Mouse (Mus musculus): Measurements from ENCODE around the gene Pim2. TPM values are rescaled to one million over a fixed set of nuclear protein-coding genes. Genes with fewer than 3 reads are reported as not detected.
"Not testable (repeated sequence)": the region's sequence is repeated elsewhere in the genome, so short reads cannot be mapped to it uniquely, and the experiment has no call there.

The Pim2 gene
- polyA plus RNA-seq, 1 experiment, result 3.0 TPM

GRCm38 (mm10) chrX:7907735-7908134 lies 29.7 kb downstream of the Pim2 start, which contains the start of gene Gm10491:
TSS of gene Gm10491 (minus strand) at chrX:7907835.
- no peak within 1 kb of the TSS for H3ac ChIP-seq (ENCODE audit: control insufficient read depth, insufficient read length)
- no peak for TF ChIP-seq MAX (IDR thresholded peaks at IDR 0.05; ENCODE audit: low read depth)
- TF ChIP-seq POLR2A (IDR thresholded peaks at IDR 0.05; ENCODE audit: insufficient read length, low read depth), result no peak
- no peak for TF ChIP-seq TCF12 (IDR thresholded peaks at IDR 0.05; ENCODE audit: insufficient read depth, poor library complexity, severe bottlenecking)
- TF ChIP-seq SRF (IDR thresholded peaks at IDR 0.05; ENCODE audit: control insufficient read depth, insufficient read length, low read depth), result no peak
- no peak for TF ChIP-seq MYOD1 (IDR thresholded peaks at IDR 0.05; ENCODE audit: control insufficient read depth in 1 of 3, insufficient read length in 2 of 3, low read depth in 2 of 3)
- no peak for TF ChIP-seq CEBPB (IDR thresholded peaks at IDR 0.05; ENCODE audit: insufficient read depth, poor library complexity, severe bottlenecking)
- TF ChIP-seq E2F4 (IDR thresholded peaks at IDR 0.05; ENCODE audit: insufficient read depth), result no peak
- no peak for TF ChIP-seq POLR2AphosphoS2 (IDR thresholded peaks at IDR 0.05; ENCODE audit: insufficient read length, low read depth)
- TF ChIP-seq TCF3 (IDR thresholded peaks at IDR 0.05; ENCODE audit: insufficient read length, low read depth), result no peak
- no peak for TF ChIP-seq MYOG (IDR thresholded peaks at IDR 0.05; ENCODE audit: control insufficient read depth in 1 of 3, insufficient read depth in 1 of 3, insufficient read length in 2 of 3, low read depth in 2 of 3)
- no peak for TF ChIP-seq USF1 (IDR thresholded peaks at IDR 0.05; ENCODE audit: low read depth)
- TF ChIP-seq REST (IDR thresholded peaks at IDR 0.05; ENCODE audit: insufficient read depth, insufficient read length), result no peak

GRCm38 (mm10) chrX:7909242-7909641 lies 31.2 kb downstream of the Pim2 start, which contains the start of gene Gm10490:
TSS of gene Gm10490 (plus strand) at chrX:7909542.
- H3K79me2 ChIP-seq (ENCODE audit: control insufficient read depth, insufficient read depth); H3K36me3 ChIP-seq (ENCODE audit: control insufficient read depth, insufficient read depth); H3K4me3 ChIP-seq; H3K27me3 ChIP-seq (ENCODE audit: control insufficient read depth, insufficient read depth, insufficient read length); H3K4me2 ChIP-seq (ENCODE audit: low read depth); H3ac ChIP-seq (ENCODE audit: control insufficient read depth, insufficient read length): not testable (repeated sequence)

More at GRCm38 (mm10) chrX:7907735-7908134, 29.7 kb downstream of the Pim2 start, which contains the start of gene Gm10491:
- Histone ChIP-seq H3K27me3 (ENCODE audit: control insufficient read depth, insufficient read depth, insufficient read length) (no peaks in the 10 kb centered on the region), H3K79me2 (ENCODE audit: control insufficient read depth, insufficient read depth) (no peaks in the 10 kb centered on the region), H3K4me2 (ENCODE audit: low read depth) (no peak within 1 kb of the TSS), H3K36me3 (ENCODE audit: control insufficient read depth, insufficient read depth) (no peaks in the 10 kb centered on the region), H3K4me3 (no peak within 1 kb of the TSS)

- Histone ChIP-seq H3K4me2 (ENCODE audit: low read depth) (no peak overlapping the region), H3K79me2 (ENCODE audit: control insufficient read depth, insufficient read depth) (no peaks in the 10 kb centered on the region), H3K27me3 (ENCODE audit: control insufficient read depth, insufficient read depth, insufficient read length) (no peaks in the 10 kb centered on the region), H3K36me3 (ENCODE audit: control insufficient read depth, insufficient read depth) (no peaks in the 10 kb centered on the region), H3K4me3 (no peak overlapping the region), H3ac (ENCODE audit: control insufficient read depth, insufficient read length) (no peak overlapping the region)
- no peak for TF ChIP-seq MYOD1 (IDR thresholded peaks at IDR 0.05; ENCODE audit: control insufficient read depth in 1 of 3, insufficient read length in 2 of 3, low read depth in 2 of 3)
- no peak for TF ChIP-seq MAX (IDR thresholded peaks at IDR 0.05; ENCODE audit: low read depth)
- no peak for TF ChIP-seq USF1 (IDR thresholded peaks at IDR 0.05; ENCODE audit: low read depth)
- no peak for TF ChIP-seq POLR2A (IDR thresholded peaks at IDR 0.05; ENCODE audit: insufficient read length, low read depth)
- TF ChIP-seq E2F4 (IDR thresholded peaks at IDR 0.05; ENCODE audit: insufficient read depth), result no peak
- TF ChIP-seq MYOG (IDR thresholded peaks at IDR 0.05; ENCODE audit: control insufficient read depth in 1 of 3, insufficient read depth in 1 of 3, insufficient read length in 2 of 3, low read depth in 2 of 3), result no peak
- no peak for TF ChIP-seq TCF3 (IDR thresholded peaks at IDR 0.05; ENCODE audit: insufficient read length, low read depth)
- TF ChIP-seq POLR2AphosphoS2 (IDR thresholded peaks at IDR 0.05; ENCODE audit: insufficient read length, low read depth), result no peak
- no peak for TF ChIP-seq CEBPB (IDR thresholded peaks at IDR 0.05; ENCODE audit: insufficient read depth, poor library complexity, severe bottlenecking)
- no peak for TF ChIP-seq TCF12 (IDR thresholded peaks at IDR 0.05; ENCODE audit: insufficient read depth, poor library complexity, severe bottlenecking)
Observed at GRCm38 (mm10) chrX:7910473-7910872, 32.4 kb downstream of the Pim2 start.

GRCm38 (mm10) chrX:7915669-7916068 lies 37.6 kb downstream of the Pim2 start:
- H3K27me3 ChIP-seq (ENCODE audit: control insufficient read depth, insufficient read depth, insufficient read length); H3K36me3 ChIP-seq (ENCODE audit: control insufficient read depth, insufficient read depth); H3K79me2 ChIP-seq (ENCODE audit: control insufficient read depth, insufficient read depth); H3K4me3 ChIP-seq; H3K4me2 ChIP-seq (ENCODE audit: low read depth); H3ac ChIP-seq (ENCODE audit: control insufficient read depth, insufficient read length): not testable (repeated sequence)

GRCm38 (mm10) chrX:7917960-7918359 lies 39.9 kb downstream of the Pim2 start:
- not testable (repeated sequence) for H3ac ChIP-seq (ENCODE audit: control insufficient read depth, insufficient read length); H3K4me2 ChIP-seq (ENCODE audit: low read depth); H3K36me3 ChIP-seq (ENCODE audit: control insufficient read depth, insufficient read depth); H3K79me2 ChIP-seq (ENCODE audit: control insufficient read depth, insufficient read depth); H3K4me3 ChIP-seq
- peaks cover 12% of the 10 kb centered on the region for H3K27me3 ChIP-seq (ENCODE audit: control insufficient read depth, insufficient read depth, insufficient read length)

- Histone ChIP-seq H3K79me2 (ENCODE audit: control insufficient read depth, insufficient read depth) (no peaks in the 10 kb centered on the region), H3K4me3 (no peak within 1 kb of the TSS), H3K36me3 (ENCODE audit: control insufficient read depth, insufficient read depth) (no peaks in the 10 kb centered on the region), H3K27me3 (ENCODE audit: control insufficient read depth, insufficient read depth, insufficient read length) (peaks cover 22% of the 10 kb centered on the region), H3ac (ENCODE audit: control insufficient read depth, insufficient read length) (no peak within 1 kb of the TSS), H3K4me2 (ENCODE audit: low read depth) (no peak within 1 kb of the TSS)
- TF ChIP-seq MYOD1 (IDR thresholded peaks at IDR 0.05; ENCODE audit: control insufficient read depth in 1 of 3, insufficient read length in 2 of 3, low read depth in 2 of 3) (no peak), REST (IDR thresholded peaks at IDR 0.05; ENCODE audit: insufficient read depth, insufficient read length) (no peak), MAX (IDR thresholded peaks at IDR 0.05; ENCODE audit: low read depth) (no peak), TCF3 (IDR thresholded peaks at IDR 0.05; ENCODE audit: insufficient read length, low read depth) (no peak), SRF (IDR thresholded peaks at IDR 0.05; ENCODE audit: control insufficient read depth, insufficient read length, low read depth) (no peak), E2F4 (IDR thresholded peaks at IDR 0.05; ENCODE audit: insufficient read depth) (no peak), USF1 (IDR thresholded peaks at IDR 0.05; ENCODE audit: low read depth) (no peak), TCF12 (IDR thresholded peaks at IDR 0.05; ENCODE audit: insufficient read depth, poor library complexity, severe bottlenecking) (no peak)
Observed at GRCm38 (mm10) chrX:7919601-7920383, 41.7 kb downstream of the Pim2 start, which contains the start of gene Pcsk1n. TSS of gene Pcsk1n (plus strand) at chrX:7919822.

Measured in myocyte (in vitro differentiated cells).